Mouse (Mus musculus): Measurements from ENCODE around the gene Mall. TPM values are rescaled to one million over a fixed set of nuclear protein-coding genes. Genes with fewer than 3 reads are reported as not detected.

The Mall gene
- total and polyA plus RNA-seq, 3 experiments, result not detected

- TF ChIP-seq ZNF384 (IDR thresholded peaks at IDR 0.05; ENCODE audit: low read depth, low read length) (no peak), EP300 (IDR thresholded peaks at IDR 0.05; ENCODE audit: low read depth in 1 of 2, low read length in 2 of 2) (no peak), USF2 (IDR thresholded peaks at IDR 0.05; ENCODE audit: borderline replicate concordance in 1 of 2, insufficient read depth in 1 of 2, low read depth in 1 of 2, low read length in 2 of 2) (no peak), ETS1 (IDR thresholded peaks at IDR 0.05; ENCODE audit: low read depth, low read length) (no peak)
Measured at GRCm38 (mm10) chr2:127683687-127684331, 45.9 kb downstream of the Mall start (continued).

GRCm38 (mm10) chr2:127667843-127668506, 61.8 kb downstream of the Mall start:
- Histone ChIP-seq H3K36me3 (ENCODE audit: control insufficient read depth in 1 of 2, insufficient read depth in 2 of 2, low read length in 2 of 2) (no peaks in the 10 kb centered on the region), H3K4me1 (ENCODE audit: control insufficient read depth in 1 of 2, insufficient read depth in 2 of 2, low read length in 2 of 2) (no peaks in the 10 kb centered on the region), H3K27ac (ENCODE audit: control insufficient read depth, low read depth, low read length) (no peak overlapping the region), H3K79me2 (ENCODE audit: control insufficient read depth, insufficient read depth, low read length, poor library complexity) (no peaks in the 10 kb centered on the region), H3K4me3 (ENCODE audit: control insufficient read depth in 1 of 2, insufficient read depth in 1 of 2, low read depth in 2 of 2, low read length in 2 of 2) (no peak overlapping the region), H3K27me3 (ENCODE audit: control insufficient read depth in 1 of 2, insufficient read depth in 2 of 2, low read length in 2 of 2) (no peaks in the 10 kb centered on the region; a peak in 3 of 4 replicates), H3K9ac (ENCODE audit: control insufficient read depth, low read depth, low read length, poor library complexity, severe bottlenecking) (no peak overlapping the region), H3K9me3 (replicated peaks; ENCODE audit: insufficient read depth, low read length) (no peaks in the 10 kb centered on the region)
- TF ChIP-seq MXI1 (IDR thresholded peaks at IDR 0.05; ENCODE audit: low read depth, low read length), result no peak
- no peak for TF ChIP-seq ZKSCAN1 (IDR thresholded peaks at IDR 0.05; ENCODE audit: low read depth, low read length)
- peak; percentile 63 for TF ChIP-seq RAD21 (IDR thresholded peaks at IDR 0.05; ENCODE audit: low read depth, low read length)
- TF ChIP-seq CHD1 (IDR thresholded peaks at IDR 0.05; ENCODE audit: low read depth, low read length), result no peak
- no peak for TF ChIP-seq TBP (IDR thresholded peaks at IDR 0.05; ENCODE audit: low read depth, low read length)
- TF ChIP-seq ZC3H11A (IDR thresholded peaks at IDR 0.05; ENCODE audit: low read depth, low read length), result peak; percentile 46; the same call in 1 of the 2 replicates
- TF ChIP-seq GABPA (IDR thresholded peaks at IDR 0.05; ENCODE audit: low read depth, low read length), result no peak
- no peak for TF ChIP-seq SIN3A (IDR thresholded peaks at IDR 0.05; ENCODE audit: low read length)
- peak in 2 of 3 experiments; percentile 40 to 66; a peak in 2 of 6 replicates for TF ChIP-seq CTCF (IDR thresholded peaks at IDR 0.05 in 2 of 3, conservative IDR thresholded peaks at IDR 0.05 in 1 of 3; ENCODE audit: control insufficient read depth in 1 of 3, insufficient read depth in 1 of 3, low read depth in 2 of 3, low read length in 3 of 3, poor library complexity in 1 of 3, severe bottlenecking in 1 of 3)
- TF ChIP-seq ZNF384 (IDR thresholded peaks at IDR 0.05; ENCODE audit: low read depth, low read length), result peak; percentile 78
- no peak for TF ChIP-seq HCFC1 (IDR thresholded peaks at IDR 0.05; ENCODE audit: low read depth, low read length)
- TF ChIP-seq POLR2A (IDR thresholded peaks at IDR 0.05; ENCODE audit: control insufficient read depth in 1 of 2, insufficient read depth in 1 of 2, low read depth in 1 of 2, low read length in 2 of 2, poor library complexity in 1 of 2), result no peak
- no peak for TF ChIP-seq E2F4 (IDR thresholded peaks at IDR 0.05; ENCODE audit: borderline replicate concordance, low read depth, low read length)
- peak; percentile 65 for TF ChIP-seq SMC3 (IDR thresholded peaks at IDR 0.05; ENCODE audit: low read depth, low read length)
- DNase-seq (ENCODE audit: low read depth, low spot score), result peak; percentile 58

Measured in MEL (cell line).